Comparison of ENCODE assay signal across 51 mouse cellular contexts in the genomic region with DNA sequence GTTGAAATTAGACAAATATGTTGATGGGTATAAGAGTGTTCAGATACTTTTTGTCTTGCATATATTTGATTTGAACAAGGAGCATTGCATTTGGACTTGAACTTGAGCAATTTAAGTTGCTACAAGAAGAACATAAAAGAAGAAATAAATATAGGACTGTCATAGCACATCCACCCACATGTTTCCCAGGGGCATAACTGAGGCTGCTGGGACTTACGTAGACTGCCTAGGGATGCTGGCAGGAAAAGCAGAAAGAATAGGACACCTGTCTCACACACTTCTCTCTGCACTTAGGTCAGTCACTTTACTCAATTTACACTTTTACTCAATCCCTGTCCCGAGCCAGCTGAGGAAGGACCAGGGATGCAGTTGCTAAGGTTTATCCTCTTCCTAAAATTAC. TPM values are rescaled to one million over a fixed set of nuclear protein-coding genes. Genes with fewer than 3 reads are reported as not detected.
"Had no signal": no experiment of that assay in that cellular context is flagged by ENCODE, and none has a peak within 500 bp of the region (broad histone marks: within the 10 kb centered on the region; RNA-seq: fewer than 3 reads in every experiment).

No protein-coding gene starts in this region.

- DNase-seq: heart, postnatal 10 days; heart, postnatal 14 days; heart, postnatal 36 days; heart, postnatal 4 days; kidney, adult 11 months; kidney, adult 18-20 months; kidney, adult 2 months; kidney, adult 8-10 months; kidney, adult 9 months; kidney, postnatal 10 days; kidney, postnatal 14 days; kidney, postnatal 25 days; kidney, postnatal 36 days; kidney, postnatal 4 days; layer of hippocampus, adult 9-11 months; layer of hippocampus, postnatal 36 days had no signal

- ATAC-seq: hindbrain, embryonic 16.5 days; hindbrain, postnatal 0 days; inflammation-experienced regulatory T-cells, adult 6 months; intestine, embryonic 15.5 days; intestine, embryonic 16.5 days; intestine, postnatal 0 days had no signal

RNA-seq across cellular contexts. Expression of a gene that starts 20.4 kb away (rescaled TPM):
- total RNA-seq: heart, postnatal 10 days; heart, postnatal 14 days; heart, postnatal 25 days; heart, postnatal 36 days; heart, postnatal 4 days; hematopoietic stem cell, adult 5-6 weeks; hindbrain, postnatal 0 days; layer of hippocampus, adult 18-20 months; layer of hippocampus, adult 2 months; layer of hippocampus, adult 8-10 months; layer of hippocampus, postnatal 10 days; layer of hippocampus, postnatal 14 days; layer of hippocampus, postnatal 25 days; layer of hippocampus, postnatal 36 days; left cerebral cortex, adult 18-20 months; left cerebral cortex, adult 2 months had no signal
- polyA plus RNA-seq: heart, embryonic 11.5 days; heart, embryonic 12.5 days; heart, embryonic 13.5 days; heart, embryonic 14.5 days; heart, embryonic 15.5 days; heart, postnatal 0 days; hindbrain, embryonic 10.5 days; hindbrain, embryonic 11.5 days; hindbrain, embryonic 12.5 days; hindbrain, embryonic 13.5 days; hindbrain, embryonic 14.5 days; hindbrain, embryonic 15.5 days; hindbrain, embryonic 16.5 days; hindbrain, postnatal 0 days; inflammation-experienced regulatory T-cells, adult 6 months; intestine, embryonic 14.5 days; intestine, embryonic 15.5 days; intestine, embryonic 16.5 days; intestine, postnatal 0 days; kidney, adult 2 months; kidney, embryonic 14.5 days; kidney, embryonic 15.5 days; kidney, embryonic 16.5 days; kidney, postnatal 0 days; large intestine, adult 2 months had no signal

RNA-seq across cellular contexts. Expression of a gene that starts 31.0 kb away (rescaled TPM):
- total RNA-seq: layer of hippocampus, postnatal 10 days; left cerebral cortex, adult 18-20 months had no signal
- polyA plus RNA-seq: heart, embryonic 11.5 days; heart, embryonic 14.5 days; hindbrain, embryonic 10.5 days; hindbrain, embryonic 11.5 days; hindbrain, embryonic 13.5 days; hindbrain, embryonic 15.5 days; hindbrain, embryonic 16.5 days; hindbrain, postnatal 0 days; inflammation-experienced regulatory T-cells, adult 6 months; intestine, embryonic 14.5 days; intestine, embryonic 15.5 days; intestine, postnatal 0 days had no signal

RNA-seq across cellular contexts. Expression of a gene that starts 44.3 kb away (rescaled TPM):
- total RNA-seq: heart, postnatal 10 days; heart, postnatal 14 days; heart, postnatal 25 days; heart, postnatal 36 days; hematopoietic stem cell, adult 5-6 weeks; hindbrain, postnatal 0 days; layer of hippocampus, adult 18-20 months; layer of hippocampus, adult 2 months; layer of hippocampus, adult 8-10 months; layer of hippocampus, postnatal 10 days; layer of hippocampus, postnatal 14 days; layer of hippocampus, postnatal 25 days; layer of hippocampus, postnatal 36 days; left cerebral cortex, adult 18-20 months; left cerebral cortex, adult 2 months had no signal
- polyA plus RNA-seq: heart, embryonic 11.5 days; heart, embryonic 12.5 days; heart, embryonic 13.5 days; heart, embryonic 14.5 days; heart, embryonic 15.5 days; heart, embryonic 16.5 days; hindbrain, embryonic 10.5 days; hindbrain, embryonic 11.5 days; hindbrain, embryonic 12.5 days; hindbrain, embryonic 13.5 days; hindbrain, embryonic 14.5 days; hindbrain, embryonic 15.5 days; hindbrain, embryonic 16.5 days; hindbrain, postnatal 0 days; inflammation-experienced regulatory T-cells, adult 6 months; intestine, embryonic 14.5 days; intestine, embryonic 15.5 days; intestine, embryonic 16.5 days; intestine, postnatal 0 days; kidney, adult 2 months; kidney, embryonic 14.5 days; kidney, embryonic 15.5 days; kidney, embryonic 16.5 days; kidney, postnatal 0 days; large intestine, adult 2 months had no signal

RNA-seq across cellular contexts. Expression of a gene that starts 44.3 kb away (rescaled TPM):
- total RNA-seq: heart, postnatal 10 days; heart, postnatal 14 days; heart, postnatal 25 days; heart, postnatal 36 days; heart, postnatal 4 days; hematopoietic stem cell, adult 5-6 weeks; hindbrain, postnatal 0 days; layer of hippocampus, postnatal 10 days; left cerebral cortex, adult 2 months had no signal
- polyA plus RNA-seq: heart, embryonic 11.5 days; heart, embryonic 12.5 days; heart, embryonic 13.5 days; heart, embryonic 14.5 days; heart, embryonic 15.5 days; heart, embryonic 16.5 days; heart, postnatal 0 days; hindbrain, embryonic 10.5 days; hindbrain, embryonic 11.5 days; hindbrain, embryonic 12.5 days; hindbrain, embryonic 13.5 days; hindbrain, embryonic 14.5 days; hindbrain, embryonic 15.5 days; hindbrain, embryonic 16.5 days; hindbrain, postnatal 0 days; inflammation-experienced regulatory T-cells, adult 6 months; intestine, embryonic 14.5 days; intestine, embryonic 15.5 days; intestine, embryonic 16.5 days; intestine, postnatal 0 days; kidney, adult 2 months; kidney, embryonic 14.5 days; kidney, embryonic 15.5 days; kidney, embryonic 16.5 days; kidney, postnatal 0 days had no signal

RNA-seq across cellular contexts. Expression of a gene that starts 57.9 kb away (rescaled TPM):
- total RNA-seq: left cerebral cortex, adult 2 months had no signal
- polyA plus RNA-seq: hindbrain, embryonic 10.5 days had no signal
